Mouse (Mus musculus) kidney, adult 2 months (tissue): ENCODE results near the gene Phpt1.

Experiments
- CTCF ChIP-seq: fragments of 200-500 bp; conservative IDR thresholded peaks from 2 replicates; pipeline ENCODE4 v1.5.1; 2011; ENCODE audit warnings: low read depth, mild to moderate bottlenecking, control low read depth, low read length, moderate library complexity, mixed read lengths; ENCODE audit not compliant: insufficient read depth, insufficient read length
- POLR2A ChIP-seq: fragments of 200-500 bp; IDR thresholded peaks from one replicate; pipeline ENCODE4 v1.6.1; 2011; ENCODE audit warnings: low read depth, low read length, control low read depth

GRCm38 (mm10) chr2:25585601-25586000 is 10.6 kb upstream of the Phpt1 start:
- TF ChIP-seq CTCF (no peak), POLR2A (no peak)
